Mouse (Mus musculus) embryonic fibroblast, embryonic 13.5 days (primary cell): ENCODE data around the gene Chit1.

Experiments used
- CTCF ChIP-seq: IDR thresholded peaks from 2 replicates; pipeline ENCODE4 v1.5.1; 2011; ENCODE audit warnings: mild to moderate bottlenecking, control low read depth, low read length, moderate library complexity, borderline replicate concordance; ENCODE audit not compliant: insufficient read depth
- POLR2A ChIP-seq: IDR thresholded peaks from 2 replicates; pipeline ENCODE4 v1.6.1; 2011; ENCODE audit warnings: low read depth, mild to moderate bottlenecking, control low read depth, low read length, moderate library complexity

DNA sequence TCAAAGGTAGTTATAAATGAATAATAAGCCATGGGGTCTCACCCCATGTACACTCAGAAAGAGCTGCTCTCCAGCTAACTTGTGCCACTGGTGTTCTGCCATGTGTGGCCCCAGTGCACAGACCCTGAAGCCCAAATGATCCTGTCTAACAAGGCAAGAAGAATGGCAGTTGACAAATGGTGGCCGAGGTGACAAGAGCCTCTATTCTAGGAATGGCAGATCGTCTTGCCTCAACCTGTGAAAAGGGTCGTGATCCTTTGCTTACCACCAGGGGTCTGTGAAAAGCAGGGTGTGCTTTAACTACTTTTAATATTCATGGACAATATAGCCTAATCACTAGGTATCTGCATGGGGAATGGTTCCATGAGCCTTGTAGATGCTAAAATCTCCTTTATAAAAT is 36.9 kb upstream of the Chit1 start:
- TF ChIP-seq CTCF (no peak), POLR2A (peak; percentile 87)
